Mouse (Mus musculus): ENCODE data around the gene 4930550C14Rik. TPM values are rescaled to one million over a fixed set of nuclear protein-coding genes. Genes with fewer than 3 reads are reported as not detected.

Gene 4930550C14Rik
- polyA plus RNA-seq, 1 experiment from 2014 or later, result 0.78 TPM

- Histone ChIP-seq H3K9ac (replicated peaks) (no peak overlapping the region), H3K36me3 (replicated peaks; ENCODE audit: insufficient read depth, low read length) (peaks cover 2% of the 10 kb centered on the region; the same call in 1 of the 2 replicates), H3K4me3 (ENCODE audit: low read depth, low read length) (no peak overlapping the region), H3K27me3 (ENCODE audit: insufficient read depth, low read length) (no peaks in the 10 kb centered on the region), H3K27ac (ENCODE audit: low read depth) (no peak overlapping the region), H3K4me2 (ENCODE audit: low read depth, low read length) (no peak overlapping the region), H3K9me3 (ENCODE audit: low read length) (no peaks in the 10 kb centered on the region), H3K4me1 (ENCODE audit: insufficient read depth) (peaks cover 3% of the 10 kb centered on the region; the same call in 1 of the 2 replicates)
- no peak for DNase-seq
- WGBS (ENCODE audit: insufficient replicate concordance), result 40% methylated on average over 2 of the region's 2 CpGs
- ATAC-seq, result no peak
- TF ChIP-seq EP300 (IDR thresholded peaks at IDR 0.05; ENCODE audit: low read depth) (no peak), CTCF (IDR thresholded peaks at IDR 0.05; ENCODE audit: low read depth) (no peak)
Observed at GRCm38 (mm10) chr9:53387431-53387830, 14.7 kb upstream of the 4930550C14Rik start.

GRCm38 (mm10) chr9:53389109-53389508, 13.0 kb upstream of the 4930550C14Rik start:
- Histone ChIP-seq H3K36me3 (replicated peaks; ENCODE audit: insufficient read depth, low read length) (peaks cover 5% of the 10 kb centered on the region), H3K27ac (ENCODE audit: low read depth) (no peak overlapping the region), H3K9ac (replicated peaks) (no peak overlapping the region), H3K9me3 (ENCODE audit: low read length) (no peaks in the 10 kb centered on the region), H3K4me2 (ENCODE audit: low read depth, low read length) (no peak overlapping the region), H3K4me1 (ENCODE audit: insufficient read depth) (peaks cover 3% of the 10 kb centered on the region; the same call in 1 of the 2 replicates), H3K27me3 (ENCODE audit: insufficient read depth, low read length) (no peaks in the 10 kb centered on the region), H3K4me3 (ENCODE audit: low read depth, low read length) (no peak overlapping the region)
- TF ChIP-seq CTCF (IDR thresholded peaks at IDR 0.05; ENCODE audit: low read depth), result no peak
- TF ChIP-seq EP300 (IDR thresholded peaks at IDR 0.05; ENCODE audit: low read depth), result no peak
- DNase-seq (no peak), ATAC-seq (no peak)
- WGBS (ENCODE audit: insufficient replicate concordance), result 90% methylated on average over 3 of the region's 3 CpGs

DNA sequence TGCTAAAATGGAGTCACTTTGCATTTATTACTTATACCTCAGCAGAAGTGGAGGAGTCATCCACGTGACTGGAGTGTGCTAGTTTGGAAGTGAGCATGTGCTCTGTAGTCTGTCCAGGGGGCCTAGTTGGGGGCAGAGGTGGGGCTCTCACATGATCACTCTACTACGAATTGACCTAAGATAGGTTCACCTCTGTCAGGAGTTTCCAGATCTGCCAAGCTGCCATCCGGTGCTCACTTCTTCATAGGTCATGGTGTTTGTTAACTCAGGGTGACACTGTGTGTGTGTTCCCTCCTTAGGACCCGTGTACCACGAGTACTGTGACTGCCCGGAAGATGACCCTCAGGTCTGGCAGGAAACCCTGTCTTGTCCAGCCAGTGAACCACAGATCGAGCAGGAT, 12.0 kb upstream of the 4930550C14Rik start:
- ATAC-seq (no peak), DNase-seq (no peak)
- H3K4me2 ChIP-seq (ENCODE audit: low read depth, low read length), result no peak overlapping the region
- H3K9me3 ChIP-seq (ENCODE audit: low read length), result no peaks in the 10 kb centered on the region
- H3K27ac ChIP-seq (ENCODE audit: low read depth), result no peak overlapping the region
- no peaks in the 10 kb centered on the region for H3K27me3 ChIP-seq (ENCODE audit: insufficient read depth, low read length)
- TF ChIP-seq EP300 (IDR thresholded peaks at IDR 0.05; ENCODE audit: low read depth), result no peak
- no peak for TF ChIP-seq CTCF (IDR thresholded peaks at IDR 0.05; ENCODE audit: low read depth)
- 66% methylated on average over 7 of the region's 7 CpGs for WGBS (ENCODE audit: insufficient replicate concordance)
- peaks cover 5% of the 10 kb centered on the region for H3K36me3 ChIP-seq (replicated peaks; ENCODE audit: insufficient read depth, low read length)
- no peaks in the 10 kb centered on the region for H3K4me1 ChIP-seq (ENCODE audit: insufficient read depth)
- H3K4me3 ChIP-seq (ENCODE audit: low read depth, low read length), result no peak overlapping the region
- H3K9ac ChIP-seq (replicated peaks), result no peak overlapping the region

- H3K4me1 ChIP-seq (ENCODE audit: insufficient read depth), result no peaks in the 10 kb centered on the region
- no peak for DNase-seq
- H3K9ac ChIP-seq (replicated peaks), result no peak overlapping the region
- no peak overlapping the region for H3K27ac ChIP-seq (ENCODE audit: low read depth)
- H3K36me3 ChIP-seq (replicated peaks; ENCODE audit: insufficient read depth, low read length), result peaks cover 4% of the 10 kb centered on the region
- H3K4me2 ChIP-seq (ENCODE audit: low read depth, low read length), result 0 out of 2 replicates have a peak overlapping the region, but pooled peaks have one; percentile 11
- no peaks in the 10 kb centered on the region for H3K9me3 ChIP-seq (ENCODE audit: low read length)
- ATAC-seq, result no peak
- no peak overlapping the region for H3K4me3 ChIP-seq (ENCODE audit: low read depth, low read length)
- WGBS (ENCODE audit: insufficient replicate concordance), result 63% methylated on average over 13 of the region's 13 CpGs
- H3K27me3 ChIP-seq (ENCODE audit: insufficient read depth, low read length), result no peaks in the 10 kb centered on the region
- TF ChIP-seq EP300 (IDR thresholded peaks at IDR 0.05; ENCODE audit: low read depth) (no peak), CTCF (IDR thresholded peaks at IDR 0.05; ENCODE audit: low read depth) (no peak)
Observed at GRCm38 (mm10) chr9:53397685-53398387, 4.3 kb upstream of the 4930550C14Rik start.

GRCm38 (mm10) chr9:53398388-53398700, 3.8 kb upstream of the 4930550C14Rik start:
- no peak overlapping the region for H3K9ac ChIP-seq (replicated peaks)
- ATAC-seq, result 0 out of 2 replicates have a peak, but pooled peaks have one; percentile 35
- no peak overlapping the region for H3K4me3 ChIP-seq (ENCODE audit: low read depth, low read length)
- peak; percentile 79 for DNase-seq
- WGBS (ENCODE audit: insufficient replicate concordance), result 9% methylated on average over 5 of the region's 5 CpGs
- no peaks in the 10 kb centered on the region for H3K4me1 ChIP-seq (ENCODE audit: insufficient read depth)
- no peak overlapping the region for H3K27ac ChIP-seq (ENCODE audit: low read depth)
- TF ChIP-seq CTCF (IDR thresholded peaks at IDR 0.05; ENCODE audit: low read depth) (peak; percentile 80), EP300 (IDR thresholded peaks at IDR 0.05; ENCODE audit: low read depth) (no peak)
- H3K36me3 ChIP-seq (replicated peaks; ENCODE audit: insufficient read depth, low read length), result peaks cover 2% of the 10 kb centered on the region
- no peaks in the 10 kb centered on the region for H3K27me3 ChIP-seq (ENCODE audit: insufficient read depth, low read length)
- 0 out of 2 replicates have a peak overlapping the region, but pooled peaks have one; percentile 11 for H3K4me2 ChIP-seq (ENCODE audit: low read depth, low read length)
- H3K9me3 ChIP-seq (ENCODE audit: low read length), result no peaks in the 10 kb centered on the region

DNA sequence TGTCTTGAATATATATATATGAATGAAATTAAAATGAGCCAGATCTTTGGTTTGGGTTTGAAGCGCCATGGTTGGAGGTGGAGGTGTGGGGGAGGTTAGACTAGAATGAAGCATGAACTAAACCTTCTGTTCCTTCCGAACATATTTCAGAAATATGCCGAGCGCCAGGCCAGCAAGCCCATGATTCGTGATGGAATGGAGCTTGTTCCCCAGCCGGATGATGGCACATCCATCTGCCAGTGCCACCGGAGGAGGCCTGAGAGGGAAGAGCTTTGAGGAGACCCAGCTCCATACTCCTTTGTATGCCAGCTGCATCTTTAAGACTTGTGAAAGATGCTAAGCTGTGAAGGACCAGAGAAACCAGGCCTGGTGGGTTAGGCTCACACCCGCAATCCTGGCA, 2.6 kb upstream of the 4930550C14Rik start:
- 88% methylated on average over 8 of the region's 8 CpGs for WGBS (ENCODE audit: insufficient replicate concordance)

More for the DNA sequence above, 2.6 kb upstream of the 4930550C14Rik start:
- no peak overlapping the region for H3K4me2 ChIP-seq (ENCODE audit: low read depth, low read length)
- DNase-seq (no peak), ATAC-seq (no peak)
- no peak overlapping the region for H3K27ac ChIP-seq (ENCODE audit: low read depth)
- H3K9ac ChIP-seq (replicated peaks), result no peak overlapping the region
- no peak overlapping the region for H3K4me3 ChIP-seq (ENCODE audit: low read depth, low read length)
- TF ChIP-seq EP300 (IDR thresholded peaks at IDR 0.05; ENCODE audit: low read depth) (no peak), CTCF (IDR thresholded peaks at IDR 0.05; ENCODE audit: low read depth) (no peak)
- H3K9me3 ChIP-seq (ENCODE audit: low read length), result no peaks in the 10 kb centered on the region
- peaks cover 2% of the 10 kb centered on the region; the same call in 1 of the 2 replicates for H3K36me3 ChIP-seq (replicated peaks; ENCODE audit: insufficient read depth, low read length)
- no peaks in the 10 kb centered on the region for H3K27me3 ChIP-seq (ENCODE audit: insufficient read depth, low read length)
- H3K4me1 ChIP-seq (ENCODE audit: insufficient read depth), result no peaks in the 10 kb centered on the region
